Mouse (Mus musculus) lung, postnatal 0 days (tissue): ENCODE measurements around the gene Ube2h.

Experiments used
- CTCF ChIP-seq: IDR thresholded peaks from 2 replicates; pipeline ENCODE4 v1.5.1; 2016; ENCODE audit warnings: antibody characterized with exemption, mild to moderate bottlenecking
- EP300 ChIP-seq: IDR thresholded peaks from 2 replicates; pipeline ENCODE4 v1.6.1; 2016; ENCODE audit warnings: antibody characterized with exemption, mild to moderate bottlenecking, control low read depth

DNA sequence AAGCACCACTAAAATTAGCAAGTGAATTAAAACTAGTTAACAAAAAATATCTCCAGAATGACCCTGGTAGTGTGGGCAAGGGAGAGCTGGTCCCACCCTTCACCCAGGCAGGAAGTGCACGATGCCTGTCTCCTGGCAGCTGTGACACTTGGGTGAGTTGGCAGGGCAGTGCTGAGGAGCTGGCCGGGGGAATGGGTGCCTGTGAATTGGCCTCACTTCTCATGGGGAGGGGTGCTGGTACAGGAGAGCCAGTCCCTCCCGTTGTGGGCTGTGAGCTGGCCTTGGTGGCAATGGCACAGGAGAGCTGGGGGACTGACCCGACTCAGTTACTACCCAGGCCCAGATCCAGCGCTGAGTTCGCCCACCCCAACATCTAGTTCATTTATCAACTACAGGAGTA lies 16.4 kb downstream of the Ube2h start:
- TF ChIP-seq CTCF, result no peak
- TF ChIP-seq EP300, result no peak
